Mouse (Mus musculus): ENCODE data around the gene Nfib. TPM values are rescaled to one million over a fixed set of nuclear protein-coding genes. Genes with fewer than 3 reads are reported as not detected.

Gene Nfib
- polyA plus RNA-seq, 1 experiment from 2014 or later: 52.1 TPM

GRCm38 (mm10) chr4:82704079-82704830, 1.3 kb downstream of the Nfib start:
- H3K4me1 ChIP-seq (ENCODE audit: insufficient read depth, low read depth, low read length): no peaks in the 10 kb centered on the region
- no peak overlapping the region for H3K4me3 ChIP-seq (ENCODE audit: low read depth, low read length)
- H3K36me3 ChIP-seq (ENCODE audit: insufficient read depth, low read length): no peaks in the 10 kb centered on the region
- no peak overlapping the region for H3K4me2 ChIP-seq (replicated peaks; ENCODE audit: low read depth, low read length)
- ATAC-seq (no peak), DNase-seq (ENCODE audit: low spot score) (no peak)
- no peak overlapping the region for H3K27ac ChIP-seq (ENCODE audit: low read length)
- WGBS: 74% methylated on average over 19 of the region's 19 CpGs
- no peak for TF ChIP-seq CTCF (IDR thresholded peaks at IDR 0.05)
- no peak for TF ChIP-seq EP300 (IDR thresholded peaks at IDR 0.05)
- no peak overlapping the region for H3K9ac ChIP-seq (replicated peaks; ENCODE audit: low read depth)
- H3K9me3 ChIP-seq (ENCODE audit: low read length): no peaks in the 10 kb centered on the region
- H3K27me3 ChIP-seq (replicated peaks; ENCODE audit: insufficient read depth, low read length): no peaks in the 10 kb centered on the region

GRCm38 (mm10) chr4:82702808-82703207, 2.7 kb downstream of the Nfib start:
- H3K9me3 ChIP-seq (ENCODE audit: low read length): no peaks in the 10 kb centered on the region

GRCm38 (mm10) chr4:82699504-82699903, 6.0 kb downstream of the Nfib start:
- H3K4me3 ChIP-seq (ENCODE audit: low read depth, low read length): no peak overlapping the region
- H3K36me3 ChIP-seq (ENCODE audit: insufficient read depth, low read length): no peaks in the 10 kb centered on the region
- no peak overlapping the region for H3K4me2 ChIP-seq (replicated peaks; ENCODE audit: low read depth, low read length)
- H3K4me1 ChIP-seq (ENCODE audit: insufficient read depth, low read depth, low read length): no peaks in the 10 kb centered on the region
- no peaks in the 10 kb centered on the region for H3K9me3 ChIP-seq (ENCODE audit: low read length)
- 55% methylated on average over 11 of the region's 11 CpGs for WGBS
- H3K9ac ChIP-seq (replicated peaks; ENCODE audit: low read depth): no peak overlapping the region
- no peak for ATAC-seq
- H3K27me3 ChIP-seq (replicated peaks; ENCODE audit: insufficient read depth, low read length): no peaks in the 10 kb centered on the region
- no peak for TF ChIP-seq CTCF (IDR thresholded peaks at IDR 0.05)
- no peak for TF ChIP-seq EP300 (IDR thresholded peaks at IDR 0.05)
- H3K27ac ChIP-seq (ENCODE audit: low read length): no peak overlapping the region
- DNase-seq (ENCODE audit: low spot score): no peak

More at GRCm38 (mm10) chr4:82702808-82703207, 2.7 kb downstream of the Nfib start:
- Histone ChIP-seq H3K36me3 (ENCODE audit: insufficient read depth, low read length) (no peaks in the 10 kb centered on the region), H3K9ac (replicated peaks; ENCODE audit: low read depth) (no peak overlapping the region), H3K27ac (ENCODE audit: low read length) (no peak overlapping the region), H3K27me3 (replicated peaks; ENCODE audit: insufficient read depth, low read length) (no peaks in the 10 kb centered on the region), H3K4me1 (ENCODE audit: insufficient read depth, low read depth, low read length) (no peaks in the 10 kb centered on the region), H3K4me2 (replicated peaks; ENCODE audit: low read depth, low read length) (no peak overlapping the region), H3K4me3 (ENCODE audit: low read depth, low read length) (no peak overlapping the region)
- TF ChIP-seq CTCF (IDR thresholded peaks at IDR 0.05): no peak
- no peak for TF ChIP-seq EP300 (IDR thresholded peaks at IDR 0.05)
- DNase-seq (ENCODE audit: low spot score): no peak
- 34% methylated on average over 6 of the region's 6 CpGs for WGBS
- no peak for ATAC-seq

- no peak overlapping the region for H3K4me2 ChIP-seq (replicated peaks; ENCODE audit: low read depth, low read length)
- no peaks in the 10 kb centered on the region for H3K9me3 ChIP-seq (ENCODE audit: low read length)
- no peak overlapping the region for H3K27ac ChIP-seq (ENCODE audit: low read length)
- ATAC-seq (no peak), DNase-seq (ENCODE audit: low spot score) (no peak)
- no peaks in the 10 kb centered on the region for H3K27me3 ChIP-seq (replicated peaks; ENCODE audit: insufficient read depth, low read length)
- H3K36me3 ChIP-seq (ENCODE audit: insufficient read depth, low read length): no peaks in the 10 kb centered on the region
- 68% methylated on average over 12 of the region's 12 CpGs for WGBS
- no peak overlapping the region for H3K4me3 ChIP-seq (ENCODE audit: low read depth, low read length)
- H3K4me1 ChIP-seq (ENCODE audit: insufficient read depth, low read depth, low read length): no peaks in the 10 kb centered on the region
- no peak overlapping the region for H3K9ac ChIP-seq (replicated peaks; ENCODE audit: low read depth)
- no peak for TF ChIP-seq CTCF (IDR thresholded peaks at IDR 0.05)
- no peak for TF ChIP-seq EP300 (IDR thresholded peaks at IDR 0.05)
These were observed 6.9 kb downstream of the Nfib start for GRCm38 (mm10) chr4:82698616-82699015.

GRCm38 (mm10) chr4:82697151-82697550, 8.4 kb downstream of the Nfib start:
- Histone ChIP-seq H3K4me3 (ENCODE audit: low read depth, low read length) (no peak overlapping the region), H3K27ac (ENCODE audit: low read length) (no peak overlapping the region), H3K9ac (replicated peaks; ENCODE audit: low read depth) (no peak overlapping the region), H3K36me3 (ENCODE audit: insufficient read depth, low read length) (no peaks in the 10 kb centered on the region), H3K9me3 (ENCODE audit: low read length) (no peaks in the 10 kb centered on the region), H3K27me3 (replicated peaks; ENCODE audit: insufficient read depth, low read length) (no peaks in the 10 kb centered on the region), H3K4me2 (replicated peaks; ENCODE audit: low read depth, low read length) (no peak overlapping the region), H3K4me1 (ENCODE audit: insufficient read depth, low read depth, low read length) (no peaks in the 10 kb centered on the region)
- ATAC-seq (no peak), DNase-seq (ENCODE audit: low spot score) (no peak)
- no peak for TF ChIP-seq EP300 (IDR thresholded peaks at IDR 0.05)
- TF ChIP-seq CTCF (IDR thresholded peaks at IDR 0.05): no peak
- WGBS: 59% methylated on average over 6 of the region's 6 CpGs

- Histone ChIP-seq H3K9me3 (ENCODE audit: low read length) (no peaks in the 10 kb centered on the region), H3K4me1 (ENCODE audit: insufficient read depth, low read depth, low read length) (0 out of 2 replicates have a peak, but pooled peaks cover 4% of the 10 kb centered on the region), H3K27ac (ENCODE audit: low read length) (no peak overlapping the region), H3K27me3 (replicated peaks; ENCODE audit: insufficient read depth, low read length) (no peaks in the 10 kb centered on the region), H3K4me2 (replicated peaks; ENCODE audit: low read depth, low read length) (no peak overlapping the region), H3K36me3 (ENCODE audit: insufficient read depth, low read length) (no peaks in the 10 kb centered on the region), H3K4me3 (ENCODE audit: low read depth, low read length) (no peak overlapping the region), H3K9ac (replicated peaks; ENCODE audit: low read depth) (no peak overlapping the region)
- ATAC-seq (no peak), DNase-seq (ENCODE audit: low spot score) (no peak)
- TF ChIP-seq EP300 (IDR thresholded peaks at IDR 0.05) (no peak), CTCF (IDR thresholded peaks at IDR 0.05) (no peak)
- 63% methylated on average over 5 of the region's 5 CpGs for WGBS
These were observed 9.6 kb downstream of the Nfib start for GRCm38 (mm10) chr4:82695760-82696501.

Data from lung, postnatal 0 days (tissue).